Mouse (Mus musculus) hindbrain, embryonic 16.5 days (tissue): Measurements from ENCODE around the gene Olfr3. TPM values are rescaled to one million over a fixed set of nuclear protein-coding genes. Genes with fewer than 3 reads are reported as not detected.

ENCODE experiments used
- ATAC-seq: fragments of 200-750 bp; cut with Nextera tagmentation; 2 replicates; pipeline ENCODE4 v1.8.0; 2017; ENCODE audit warnings: moderate TSS enrichment, moderate library complexity
- H3K27ac ChIP-seq: fragments of 300-500 bp; sonication (generic); 2 replicates; pipeline ENCODE4 v1.5.1; 2014; ENCODE audit warnings: low read depth, mild to moderate bottlenecking, control low read depth, low read length, moderate library complexity
- H3K27me3 ChIP-seq: fragments of 300-500 bp; sonication (generic); replicated peaks from 2 replicates; pipeline ENCODE4 v1.6.1; 2014; ENCODE audit warnings: low read length; ENCODE audit not compliant: control insufficient read depth, insufficient read depth
- H3K36me3 ChIP-seq: fragments of 300-500 bp; sonication (generic); 2 replicates; pipeline ENCODE4 v1.6.1; 2014; ENCODE audit warnings: mild to moderate bottlenecking, low read length, moderate library complexity, mixed read lengths; ENCODE audit not compliant: control insufficient read depth, insufficient read depth
- H3K4me1 ChIP-seq: fragments of 300-500 bp; sonication (generic); 2 replicates; pipeline ENCODE4 v1.6.1; 2014; ENCODE audit warnings: low read depth, low read length; ENCODE audit not compliant: control insufficient read depth, insufficient read depth
- H3K4me2 ChIP-seq: fragments of 300-500 bp; sonication (generic); 2 replicates; pipeline ENCODE4 v1.6.1; 2014; ENCODE audit warnings: mild to moderate bottlenecking, low read length, control low read depth, moderate library complexity
- H3K4me3 ChIP-seq: fragments of 300-500 bp; sonication (generic); 2 replicates; pipeline ENCODE4 v1.5.1; 2014; ENCODE audit warnings: mild to moderate bottlenecking, low read length, control low read depth, moderate library complexity
- H3K9ac ChIP-seq: fragments of 300-500 bp; sonication (generic); 2 replicates; pipeline ENCODE4 v1.6.1; 2014; ENCODE audit warnings: low read depth, mild to moderate bottlenecking, control low read depth, low read length, moderate library complexity
- H3K9me3 ChIP-seq: fragments of 300-500 bp; sonication (generic); 2 replicates; pipeline ENCODE4 v1.6.1; 2014; ENCODE audit warnings: mild to moderate bottlenecking, low read length, moderate library complexity; ENCODE audit not compliant: control insufficient read depth
- WGBS: fragments of 180-500 bp; shearing (Covaris S2); extraction: QIAGEN DNeasy Blood & Tissue Kit; methylation state at CpG from one replicate; pipeline ENCODE4 v1.1.7; 2014; 5-methylcytosine and 5-hydroxymethylcytosine counted together
- polyA plus RNA-seq: library from polyadenylated mRNA; unstranded; fragments of >200 nt; fragmentation: Nextera tagmentation; extraction: Ambion mirVana; gene quantifications from 2 replicates; pipeline ENCODE4 v1.2.1, GENCODE M21; 2015

Olfr3 gene
- not detected in 2 replicates for polyA plus RNA-seq

GRCm38 (mm10) chr2:36816932-36817331 lies at the start of gene Olfr3:
Gene Olfr3 (minus strand): TSS chr2:36817032.
- WGBS: 74% methylated on average over 1 of the region's 1 CpGs
- H3K4me1 ChIP-seq: no peaks in the 10 kb centered on the region
- H3K4me2 ChIP-seq: no peak within 1 kb of the TSS
- ATAC-seq: no peak
- no peaks in the 10 kb centered on the region for H3K27me3 ChIP-seq
- no peak within 1 kb of the TSS for H3K4me3 ChIP-seq
- no peaks in the 10 kb centered on the region for H3K36me3 ChIP-seq
- H3K27ac ChIP-seq: no peak within 1 kb of the TSS
- H3K9ac ChIP-seq: no peak within 1 kb of the TSS
- H3K9me3 ChIP-seq: peaks cover 18% of the 10 kb centered on the region

GRCm38 (mm10) chr2:36862560-36862959 lies 45.7 kb upstream of the Olfr3 start, which contains the start of gene Olfr351:
Gene Olfr351 (minus strand): TSS chr2:36862660.
- no peaks in the 10 kb centered on the region for H3K27me3 ChIP-seq
- H3K36me3 ChIP-seq: no peaks in the 10 kb centered on the region
- H3K4me2 ChIP-seq: no peak within 1 kb of the TSS
- no peak within 1 kb of the TSS for H3K27ac ChIP-seq
- 73% methylated on average over 1 of the region's 1 CpGs for WGBS
- H3K9ac ChIP-seq: no peak within 1 kb of the TSS
- H3K4me1 ChIP-seq: no peaks in the 10 kb centered on the region
- H3K9me3 ChIP-seq: peaks cover 8% of the 10 kb centered on the region
- no peak for ATAC-seq
- H3K4me3 ChIP-seq: no peak within 1 kb of the TSS

DNA sequence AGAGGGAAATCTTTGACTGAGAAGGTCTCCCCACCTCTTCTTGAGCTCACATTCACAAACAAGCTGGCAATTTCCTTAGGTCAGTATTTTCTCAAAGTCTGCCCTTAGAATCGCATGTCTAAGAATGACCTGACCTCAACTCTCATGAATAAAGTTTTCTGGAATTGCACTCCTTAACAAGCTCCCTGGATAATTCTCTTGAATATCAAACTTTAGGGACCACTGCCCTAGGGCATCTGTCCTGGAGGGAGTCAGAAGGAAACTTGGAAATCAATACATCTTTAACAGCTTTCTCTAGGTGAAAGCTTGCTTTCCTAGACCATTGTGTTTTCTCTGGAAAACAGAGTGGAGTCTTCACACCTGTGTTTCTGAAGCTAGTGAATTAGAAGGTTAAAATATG lies 29.2 kb upstream of the Olfr3 start, which contains the start of gene Olfr350:
Gene Olfr350, plus strand, starts transcription at position 301 of the 400 bp plus-strand sequence.
- Histone ChIP-seq H3K27me3 (no peaks in the 10 kb centered on the region), H3K9me3 (peaks cover 4% of the 10 kb centered on the region; the same call in 1 of the 2 replicates), H3K27ac (no peak within 1 kb of the TSS), H3K4me2 (no peak within 1 kb of the TSS), H3K9ac (no peak within 1 kb of the TSS), H3K36me3 (no peaks in the 10 kb centered on the region), H3K4me3 (no peak within 1 kb of the TSS), H3K4me1 (no peaks in the 10 kb centered on the region)
- no peak for ATAC-seq
- 81% methylated on average over 1 of the region's 1 CpGs for WGBS

DNA sequence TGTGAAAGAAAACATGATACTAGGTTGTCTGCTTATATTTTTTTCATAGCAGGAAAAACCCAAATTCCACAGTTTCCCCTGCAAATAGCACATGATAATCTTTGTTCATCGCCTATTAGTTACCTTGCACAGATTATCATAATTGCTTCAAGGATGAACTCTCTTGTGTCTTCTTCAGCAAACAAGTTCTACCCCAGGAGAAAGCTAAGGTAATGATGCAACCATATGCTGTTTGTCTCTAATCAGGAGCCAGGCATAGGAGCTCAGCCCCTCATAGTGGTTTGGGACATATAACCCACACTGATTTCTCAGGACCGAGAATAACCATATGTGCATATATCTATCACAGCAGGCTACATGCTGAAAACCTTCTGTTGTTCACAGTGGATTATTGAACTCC lies 26.6 kb downstream of the Olfr3 start, which contains the start of gene Olfr50:
Gene Olfr50, plus strand, starts transcription at position 301 of the 400 bp plus-strand sequence.
- no peaks in the 10 kb centered on the region for H3K36me3 ChIP-seq
- ATAC-seq: no peak
- 87% methylated on average over 2 of the region's 2 CpGs for WGBS
- H3K9ac ChIP-seq: no peak within 1 kb of the TSS
- H3K4me1 ChIP-seq: no peaks in the 10 kb centered on the region
- no peak within 1 kb of the TSS for H3K4me2 ChIP-seq
- no peak within 1 kb of the TSS for H3K27ac ChIP-seq
- no peaks in the 10 kb centered on the region for H3K27me3 ChIP-seq
- H3K4me3 ChIP-seq: no peak within 1 kb of the TSS
- peaks cover 13% of the 10 kb centered on the region for H3K9me3 ChIP-seq

DNA sequence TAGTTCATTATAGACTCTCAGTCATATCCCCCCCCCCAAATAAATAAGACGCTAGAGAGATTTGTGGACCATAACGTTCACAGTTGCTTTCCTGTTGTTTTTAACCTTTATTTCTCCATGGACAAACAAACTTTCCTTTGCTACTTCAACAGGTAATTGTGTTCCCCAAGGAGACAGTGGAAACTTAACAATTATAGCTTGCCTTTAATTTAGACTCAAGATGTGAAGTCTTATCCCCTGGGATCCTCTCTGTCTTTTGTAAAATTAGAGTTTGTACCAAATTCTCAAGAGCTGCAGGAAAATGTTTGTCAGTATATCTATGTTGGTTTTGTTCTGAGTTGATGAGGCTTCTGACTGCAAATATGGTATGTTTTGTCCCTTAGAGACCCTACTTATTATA lies 32.9 kb downstream of the Olfr3 start, which contains the start of gene Olfr348:
Gene Olfr348, plus strand, starts transcription at position 301 of the 400 bp plus-strand sequence.
- H3K27me3 ChIP-seq: no peaks in the 10 kb centered on the region
- H3K36me3 ChIP-seq: no peaks in the 10 kb centered on the region
- peaks cover 4% of the 10 kb centered on the region; the same call in 1 of the 2 replicates for H3K9me3 ChIP-seq
- no peak within 1 kb of the TSS for H3K4me2 ChIP-seq
- H3K4me3 ChIP-seq: no peak within 1 kb of the TSS
- H3K9ac ChIP-seq: no peak within 1 kb of the TSS
- ATAC-seq: no peak
- 74% methylated on average over 2 of the region's 2 CpGs for WGBS
- no peak within 1 kb of the TSS for H3K27ac ChIP-seq
- H3K4me1 ChIP-seq: no peaks in the 10 kb centered on the region

Other genes with a start within 250 kb of the Olfr3 start
- not detected in 2 replicates for gene Olfr345, start 177.0 kb downstream of the Olfr3 start, polyA plus RNA-seq
- not detected in 2 replicates for gene Olfr346, start 131.2 kb downstream of the Olfr3 start, polyA plus RNA-seq
- gene Olfr347, start 85.1 kb downstream of the Olfr3 start, polyA plus RNA-seq: not detected in 2 replicates
- not detected in 2 replicates for gene Olfr348, start 32.8 kb downstream of the Olfr3 start, polyA plus RNA-seq
- not detected in 2 replicates for gene Olfr50, start 26.5 kb downstream of the Olfr3 start, polyA plus RNA-seq
- gene Olfr350, start 29.3 kb upstream of the Olfr3 start, polyA plus RNA-seq: not detected in 2 replicates
- gene Olfr351, start 45.6 kb upstream of the Olfr3 start, polyA plus RNA-seq: not detected in 2 replicates
- gene Olfr352, start 51.4 kb upstream of the Olfr3 start, polyA plus RNA-seq: not detected in 2 replicates
- gene Olfr353, start 75.9 kb upstream of the Olfr3 start, polyA plus RNA-seq: not detected in 2 replicates
- not detected in 2 replicates for gene Olfr354, start 88.6 kb upstream of the Olfr3 start, polyA plus RNA-seq
- gene Olfr355, start 111.9 kb upstream of the Olfr3 start, polyA plus RNA-seq: not detected in 2 replicates
- gene Olfr356, start 120.1 kb upstream of the Olfr3 start, polyA plus RNA-seq: not detected in 2 replicates
- gene Olfr357, start 176.8 kb upstream of the Olfr3 start, polyA plus RNA-seq: not detected in 2 replicates
- not detected in 2 replicates for gene Olfr358, start 192.3 kb upstream of the Olfr3 start, polyA plus RNA-seq
- gene Olfr360, start 248.7 kb upstream of the Olfr3 start, polyA plus RNA-seq: not detected in 2 replicates